Mouse (Mus musculus): Measurements from ENCODE around the gene Tcf20. TPM values are rescaled to one million over a fixed set of nuclear protein-coding genes. Genes with fewer than 3 reads are reported as not detected.
A peak's percentile ranks its signal among the peaks of the same experiment; 100 is the strongest.

Tcf20 gene
- polyA plus RNA-seq, 1 experiment, result 13.0 TPM

GRCm38 (mm10) chr15:82898740-82899675 is 88.7 kb downstream of the Tcf20 start:
- H3K4me3 ChIP-seq (ENCODE audit: insufficient read depth, poor library complexity, severe bottlenecking), result peak overlapping the region; percentile 82
- H3ac ChIP-seq (ENCODE audit: control insufficient read depth, insufficient read length, low read depth), result peak overlapping the region; percentile 99
- peaks cover 54% of the 10 kb centered on the region for H3K79me2 ChIP-seq (ENCODE audit: control insufficient read depth, insufficient read depth)
- H3K36me3 ChIP-seq (ENCODE audit: control insufficient read depth, insufficient read depth), result no peaks in the 10 kb centered on the region
- peaks cover 47% of the 10 kb centered on the region for H3K79me3 ChIP-seq (ENCODE audit: low read depth)
- no peak for TF ChIP-seq USF1 (IDR thresholded peaks at IDR 0.05; ENCODE audit: low read depth)
- TF ChIP-seq CEBPB (IDR thresholded peaks at IDR 0.05; ENCODE audit: low read depth), result no peak
- TF ChIP-seq CTCF (IDR thresholded peaks at IDR 0.05; ENCODE audit: control insufficient read depth, insufficient read depth, insufficient read length), result no peak
- no peak for TF ChIP-seq MAX (IDR thresholded peaks at IDR 0.05)
- TF ChIP-seq MYOG (IDR thresholded peaks at IDR 0.05; ENCODE audit: control insufficient read depth, extremely low read depth, insufficient read length), result no peak
- TF ChIP-seq MYOD1 (IDR thresholded peaks at IDR 0.05; ENCODE audit: control insufficient read depth, insufficient read length, low read depth), result no peak
- no peak for TF ChIP-seq FOSL1 (IDR thresholded peaks at IDR 0.05; ENCODE audit: insufficient read depth, low read length, poor library complexity, severe bottlenecking)
- H3K27me3 ChIP-seq (ENCODE audit: control insufficient read depth, insufficient read depth, insufficient read length), result no peaks in the 10 kb centered on the region

GRCm38 (mm10) chr15:82898141-82898739 is 89.4 kb downstream of the Tcf20 start:
- peaks cover 62% of the 10 kb centered on the region for H3K79me2 ChIP-seq (ENCODE audit: control insufficient read depth, insufficient read depth)
- peak overlapping the region; percentile 82 for H3K4me3 ChIP-seq (ENCODE audit: insufficient read depth, poor library complexity, severe bottlenecking)
- peaks cover 55% of the 10 kb centered on the region for H3K79me3 ChIP-seq (ENCODE audit: low read depth)
- no peaks in the 10 kb centered on the region for H3K27me3 ChIP-seq (ENCODE audit: control insufficient read depth, insufficient read depth, insufficient read length)
- TF ChIP-seq MYOG (IDR thresholded peaks at IDR 0.05; ENCODE audit: control insufficient read depth, extremely low read depth, insufficient read length) (no peak), MAX (IDR thresholded peaks at IDR 0.05) (no peak), CTCF (IDR thresholded peaks at IDR 0.05; ENCODE audit: control insufficient read depth, insufficient read depth, insufficient read length) (no peak), USF1 (IDR thresholded peaks at IDR 0.05; ENCODE audit: low read depth) (no peak), MYOD1 (IDR thresholded peaks at IDR 0.05; ENCODE audit: control insufficient read depth, insufficient read length, low read depth) (no peak), FOSL1 (IDR thresholded peaks at IDR 0.05; ENCODE audit: insufficient read depth, low read length, poor library complexity, severe bottlenecking) (no peak), CEBPB (IDR thresholded peaks at IDR 0.05; ENCODE audit: low read depth) (no peak)
- H3ac ChIP-seq (ENCODE audit: control insufficient read depth, insufficient read length, low read depth), result peak overlapping the region; percentile 99
- no peaks in the 10 kb centered on the region for H3K36me3 ChIP-seq (ENCODE audit: control insufficient read depth, insufficient read depth)

- Histone ChIP-seq H3K79me2 (ENCODE audit: control insufficient read depth, insufficient read depth) (peaks cover 81% of the 10 kb centered on the region), H3K36me3 (ENCODE audit: control insufficient read depth, insufficient read depth) (no peaks in the 10 kb centered on the region), H3ac (ENCODE audit: control insufficient read depth, insufficient read length, low read depth) (no peak overlapping the region), H3K79me3 (ENCODE audit: low read depth) (peaks cover 72% of the 10 kb centered on the region), H3K4me3 (ENCODE audit: insufficient read depth, poor library complexity, severe bottlenecking) (no peak overlapping the region), H3K27me3 (ENCODE audit: control insufficient read depth, insufficient read depth, insufficient read length) (no peaks in the 10 kb centered on the region)
- TF ChIP-seq MYOD1 (IDR thresholded peaks at IDR 0.05; ENCODE audit: control insufficient read depth, insufficient read length, low read depth), result no peak
- no peak for TF ChIP-seq CTCF (IDR thresholded peaks at IDR 0.05; ENCODE audit: control insufficient read depth, insufficient read depth, insufficient read length)
- no peak for TF ChIP-seq USF1 (IDR thresholded peaks at IDR 0.05; ENCODE audit: low read depth)
- no peak for TF ChIP-seq MYOG (IDR thresholded peaks at IDR 0.05; ENCODE audit: control insufficient read depth, extremely low read depth, insufficient read length)
- TF ChIP-seq CEBPB (IDR thresholded peaks at IDR 0.05; ENCODE audit: low read depth), result no peak
- TF ChIP-seq FOSL1 (IDR thresholded peaks at IDR 0.05; ENCODE audit: insufficient read depth, low read length, poor library complexity, severe bottlenecking), result no peak
Observed at GRCm38 (mm10) chr15:82896336-82896735, 91.3 kb downstream of the Tcf20 start.

GRCm38 (mm10) chr15:82890470-82890869 is 97.2 kb downstream of the Tcf20 start:
- Histone ChIP-seq H3K27me3 (ENCODE audit: control insufficient read depth, insufficient read depth, insufficient read length) (no peaks in the 10 kb centered on the region), H3K79me2 (ENCODE audit: control insufficient read depth, insufficient read depth) (peaks cover 97% of the 10 kb centered on the region)

GRCm38 (mm10) chr15:82889426-82889825 is 98.2 kb downstream of the Tcf20 start:
- H3K79me2 ChIP-seq (ENCODE audit: control insufficient read depth, insufficient read depth), result peaks cover 97% of the 10 kb centered on the region
- no peak for TF ChIP-seq CEBPB (IDR thresholded peaks at IDR 0.05; ENCODE audit: low read depth)
- no peak for TF ChIP-seq USF1 (IDR thresholded peaks at IDR 0.05; ENCODE audit: low read depth)
- no peak for TF ChIP-seq MYOG (IDR thresholded peaks at IDR 0.05; ENCODE audit: control insufficient read depth, extremely low read depth, insufficient read length)
- TF ChIP-seq FOSL1 (IDR thresholded peaks at IDR 0.05; ENCODE audit: insufficient read depth, low read length, poor library complexity, severe bottlenecking), result no peak
- no peak for TF ChIP-seq MAX (IDR thresholded peaks at IDR 0.05)
- no peak for TF ChIP-seq CTCF (IDR thresholded peaks at IDR 0.05; ENCODE audit: control insufficient read depth, insufficient read depth, insufficient read length)
- no peak for TF ChIP-seq MYOD1 (IDR thresholded peaks at IDR 0.05; ENCODE audit: control insufficient read depth, insufficient read length, low read depth)

More at GRCm38 (mm10) chr15:82890470-82890869, 97.2 kb downstream of the Tcf20 start:
- no peak overlapping the region for H3K4me3 ChIP-seq (ENCODE audit: insufficient read depth, poor library complexity, severe bottlenecking)
- no peak for TF ChIP-seq MAX (IDR thresholded peaks at IDR 0.05)
- H3K36me3 ChIP-seq (ENCODE audit: control insufficient read depth, insufficient read depth), result no peaks in the 10 kb centered on the region
- H3ac ChIP-seq (ENCODE audit: control insufficient read depth, insufficient read length, low read depth), result no peak overlapping the region
- H3K79me3 ChIP-seq (ENCODE audit: low read depth), result peaks cover 82% of the 10 kb centered on the region

More at GRCm38 (mm10) chr15:82889426-82889825, 98.2 kb downstream of the Tcf20 start:
- Histone ChIP-seq H3K4me3 (ENCODE audit: insufficient read depth, poor library complexity, severe bottlenecking) (no peak overlapping the region), H3K79me3 (ENCODE audit: low read depth) (peaks cover 81% of the 10 kb centered on the region), H3K27me3 (ENCODE audit: control insufficient read depth, insufficient read depth, insufficient read length) (no peaks in the 10 kb centered on the region), H3K36me3 (ENCODE audit: control insufficient read depth, insufficient read depth) (no peaks in the 10 kb centered on the region), H3ac (ENCODE audit: control insufficient read depth, insufficient read length, low read depth) (no peak overlapping the region)
